Mouse (Mus musculus) kidney, postnatal 25 days (tissue): ENCODE measurements around the gene Nectin3.

Experiments used
- DNase-seq, 2 experiments: peaks; one replicate each; pipeline ENCODE4 v3.0.0; 2021; ENCODE audit warnings: mixed read lengths in 2 of 2

Gene Nectin3

GRCm38 (mm10) chr16:46498421-46498789 is at the start of gene Nectin3:
Nectin3 (minus strand) TSS chr16:46498525.
- no peak for DNase-seq

- DNase-seq: no peak
Measured at GRCm38 (mm10) chr16:46538092-46538491, 39.8 kb upstream of the Nectin3 start.

GRCm38 (mm10) chr16:46532465-46533254 is 34.3 kb upstream of the Nectin3 start:
- no peak for DNase-seq

- DNase-seq: no peak
Measured at GRCm38 (mm10) chr16:46531023-46531422, 32.7 kb upstream of the Nectin3 start.

GRCm38 (mm10) chr16:46520885-46521417 is 22.6 kb upstream of the Nectin3 start:
- peak in 1 of 2 experiments; percentile 46 for DNase-seq

- peak; percentile 50 to 62 for DNase-seq
Measured at GRCm38 (mm10) chr16:46519606-46520005, 21.3 kb upstream of the Nectin3 start.

GRCm38 (mm10) chr16:46507944-46508333 is 9.6 kb upstream of the Nectin3 start:
- DNase-seq: no peak

- peak; percentile 56 to 78 for DNase-seq
Measured at GRCm38 (mm10) chr16:46507260-46507943, 9.1 kb upstream of the Nectin3 start.

- no peak for DNase-seq
Measured at GRCm38 (mm10) chr16:46504006-46504405, 5.7 kb upstream of the Nectin3 start.

- no peak for DNase-seq
Measured at GRCm38 (mm10) chr16:46502311-46502710, 4.0 kb upstream of the Nectin3 start.

GRCm38 (mm10) chr16:46500759-46501158 is 2.4 kb upstream of the Nectin3 start:
- no peak for DNase-seq

GRCm38 (mm10) chr16:46497686-46498420 is 472 bp downstream of the Nectin3 start:
- DNase-seq: peak in 1 of 2 experiments; percentile 18

GRCm38 (mm10) chr16:46496889-46497685 is 1.2 kb downstream of the Nectin3 start:
- peak; percentile 96 to 98 for DNase-seq

- peak; percentile 67 to 84 for DNase-seq
Measured at GRCm38 (mm10) chr16:46496031-46496868, 2.1 kb downstream of the Nectin3 start.

GRCm38 (mm10) chr16:46495201-46495600 is 3.1 kb downstream of the Nectin3 start:
- no peak for DNase-seq

- DNase-seq: peak; percentile 47 to 82
Measured at GRCm38 (mm10) chr16:46487436-46488097, 10.8 kb downstream of the Nectin3 start.

GRCm38 (mm10) chr16:46477336-46477735 is 21.0 kb downstream of the Nectin3 start:
- no peak for DNase-seq

GRCm38 (mm10) chr16:46451421-46451820 is 46.9 kb downstream of the Nectin3 start:
- no peak for DNase-seq

- DNase-seq: no peak
Measured at GRCm38 (mm10) chr16:46449013-46449412, 49.3 kb downstream of the Nectin3 start.

GRCm38 (mm10) chr16:46431317-46431716 is 67.0 kb downstream of the Nectin3 start:
- DNase-seq: no peak

GRCm38 (mm10) chr16:46416177-46416576 is 82.1 kb downstream of the Nectin3 start:
- peak; percentile 66 to 77 for DNase-seq
